Mouse (Mus musculus): ENCODE data around the gene Adk.
"Not testable (repeated sequence)": the region's sequence is repeated elsewhere in the genome, so short reads cannot be mapped to it uniquely, and the experiment has no call there.

Adk gene

GRCm38 (mm10) chr14:21479566-21479965 is 427.2 kb downstream of the Adk start:
- no peak for DNase-seq (ENCODE audit: extremely low spot score, low spot score)

DNA sequence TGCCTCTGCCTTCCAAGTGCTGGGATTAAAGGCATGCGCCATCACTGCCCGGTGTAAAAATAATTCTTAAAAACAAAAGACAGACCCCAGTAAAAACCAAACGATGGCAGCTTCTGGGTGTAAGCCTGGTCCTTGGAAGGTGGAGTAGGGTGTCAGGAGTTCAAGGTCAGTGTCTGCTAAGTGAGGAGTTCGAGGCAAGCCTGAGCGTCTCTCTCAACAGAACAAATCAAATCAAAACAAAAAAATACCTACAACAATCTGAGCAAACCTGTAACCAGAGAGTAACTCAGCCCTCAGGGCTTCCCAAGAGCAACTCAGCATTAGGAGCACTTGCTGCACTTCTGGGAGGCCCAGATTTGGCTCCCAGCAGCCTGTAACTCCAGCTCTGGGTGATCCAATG is 427.8 kb downstream of the Adk start:
- DNase-seq (ENCODE audit: extremely low spot score, low spot score) = no peak

- no peak for DNase-seq (ENCODE audit: extremely low spot score, low spot score)
Measured at GRCm38 (mm10) chr14:21481231-21481630, 428.9 kb downstream of the Adk start, which contains the start of gene Kat6b. TSS of gene Kat6b (plus strand) at chr14:21481434.

GRCm38 (mm10) chr14:21484199-21484598 is 431.8 kb downstream of the Adk start:
- DNase-seq (ENCODE audit: extremely low spot score, low spot score) = no peak

DNA sequence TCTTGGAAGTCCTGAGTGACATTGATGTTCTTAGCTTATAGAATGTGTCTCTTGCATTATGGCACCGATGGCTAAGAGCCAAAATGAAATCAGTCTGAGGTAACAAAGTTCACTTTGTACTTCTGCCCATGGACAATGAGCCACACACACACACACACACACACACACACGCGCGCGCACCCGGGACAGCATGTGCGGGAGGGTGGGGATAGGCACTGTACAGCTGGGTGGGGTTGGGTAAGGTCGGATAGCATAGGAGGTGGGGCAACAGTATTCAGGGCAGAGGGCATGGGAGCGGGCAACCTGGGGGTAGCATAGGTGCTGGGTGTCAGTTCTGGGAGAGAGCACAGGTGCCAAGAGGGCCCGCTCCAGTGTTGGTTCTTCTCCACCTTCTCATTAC is 432.3 kb downstream of the Adk start:
- DNase-seq (ENCODE audit: extremely low spot score, low spot score) = no peak

DNA sequence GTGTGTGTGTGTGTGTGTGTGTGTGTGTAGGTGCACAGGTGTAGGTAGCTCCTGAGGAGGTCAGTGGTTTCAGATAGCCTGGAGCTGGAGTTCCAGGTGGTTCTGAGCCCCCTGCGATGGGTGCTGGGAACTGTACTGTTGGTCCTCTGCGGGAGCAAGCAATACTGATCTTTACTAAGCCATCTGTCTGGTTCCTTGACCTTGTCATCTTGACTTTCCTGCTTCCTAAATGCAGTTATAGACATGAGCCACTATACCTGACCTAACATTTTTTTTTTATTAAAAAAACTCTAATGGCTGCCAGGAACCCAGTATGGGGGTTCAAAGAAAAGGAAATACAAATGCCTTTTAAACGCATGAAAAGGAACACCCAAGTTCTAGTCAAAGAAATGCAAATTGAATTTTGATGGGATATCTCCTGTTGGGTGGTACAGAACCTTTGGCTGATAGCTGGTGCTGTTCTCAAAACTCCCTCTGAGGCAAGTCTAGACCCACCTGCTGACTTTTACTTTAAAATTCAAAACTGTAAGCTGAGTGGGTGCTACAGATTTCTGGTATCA is 433.7 kb downstream of the Adk start:
- DNase-seq (ENCODE audit: extremely low spot score, low spot score) = no peak

GRCm38 (mm10) chr14:21487135-21487534 is 434.8 kb downstream of the Adk start:
- not testable (repeated sequence) for DNase-seq (ENCODE audit: extremely low spot score, low spot score)

DNA sequence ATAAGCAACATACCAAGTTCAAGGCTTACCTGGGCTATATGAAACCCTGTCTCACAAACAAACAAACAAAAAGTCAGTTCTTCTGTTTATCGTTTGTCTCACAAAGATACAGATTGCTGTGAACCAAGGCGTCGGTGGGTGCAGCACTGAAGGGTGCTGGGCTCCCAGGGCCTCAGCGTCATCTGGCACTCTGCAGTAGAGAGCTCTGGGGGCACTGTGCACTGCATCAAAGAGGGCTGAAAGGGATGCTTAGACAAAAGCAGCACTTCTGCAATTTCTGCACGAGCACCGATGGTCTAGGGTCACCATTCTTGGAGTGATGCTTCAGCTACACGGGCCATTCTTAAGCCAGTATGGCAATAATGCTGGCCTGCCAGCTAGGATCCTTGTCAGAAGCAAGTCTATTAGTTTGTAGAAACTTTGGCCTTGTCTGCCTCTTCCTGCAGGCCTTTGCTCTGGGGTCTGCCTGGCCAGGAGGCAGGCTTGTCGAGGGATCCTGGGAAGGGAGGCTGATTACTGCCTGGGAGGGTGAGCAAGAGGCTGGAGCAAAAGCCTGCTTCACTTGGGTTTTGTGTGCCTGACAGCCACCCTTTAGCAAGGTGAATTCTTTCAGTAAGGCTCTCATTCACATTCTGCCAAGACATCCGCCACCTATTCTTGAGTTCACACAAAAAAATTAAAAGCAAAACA is 436.2 kb downstream of the Adk start:
- not testable (repeated sequence) for DNase-seq (ENCODE audit: extremely low spot score, low spot score)

DNA sequence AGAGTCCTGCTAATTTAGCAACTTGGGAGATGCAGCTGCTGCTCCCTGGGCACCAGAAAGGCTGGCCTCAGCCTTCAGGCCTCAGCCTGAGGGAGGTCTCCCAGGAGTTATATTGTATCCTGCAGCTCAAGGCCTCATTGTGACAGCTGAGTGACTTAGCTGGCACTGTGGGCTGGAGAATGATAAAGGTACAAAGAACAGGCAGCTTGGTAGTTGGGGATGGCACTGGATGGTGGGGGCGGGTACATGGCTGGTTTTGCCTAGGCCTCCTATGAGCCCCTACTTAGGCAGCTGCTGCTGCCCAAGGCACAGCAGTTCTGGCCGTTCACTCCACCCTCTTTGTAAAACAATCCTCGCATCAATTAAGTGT is 436.7 kb downstream of the Adk start:
- no peak for DNase-seq (ENCODE audit: extremely low spot score, low spot score)

DNA sequence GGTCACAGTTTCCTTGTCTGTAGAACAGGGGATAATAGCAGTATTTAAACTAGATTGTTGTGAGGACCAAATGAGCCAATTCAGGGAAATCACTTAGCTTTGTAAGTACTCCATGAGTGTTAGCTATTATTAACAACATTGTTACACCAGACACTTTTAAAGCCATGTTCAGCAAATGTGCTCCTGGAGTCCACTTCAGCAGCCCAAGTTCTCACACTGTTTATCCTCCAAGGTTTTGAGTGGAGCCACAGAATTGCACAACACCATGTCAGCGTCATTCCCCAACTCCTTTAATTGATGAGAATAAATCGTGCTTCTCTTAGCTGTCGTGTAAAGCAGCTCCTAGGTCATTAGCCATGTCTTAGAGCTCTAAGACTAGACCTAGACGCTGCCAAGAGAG is 437.8 kb downstream of the Adk start:
- no peak for DNase-seq (ENCODE audit: extremely low spot score, low spot score)
